Mouse (Mus musculus) skeletal muscle tissue, adult 2 months (tissue): Measurements from ENCODE around the gene Gpr179.
"Not testable (repeated sequence)": the region's sequence is repeated elsewhere in the genome, so short reads cannot be mapped to it uniquely, and the experiment has no call there.

Experiments
- DNase-seq: peaks from one replicate; pipeline ENCODE4 v3.0.0-alpha.2; 2012; ENCODE audit warnings: low read depth, low spot score

Gene Gpr179

DNA sequence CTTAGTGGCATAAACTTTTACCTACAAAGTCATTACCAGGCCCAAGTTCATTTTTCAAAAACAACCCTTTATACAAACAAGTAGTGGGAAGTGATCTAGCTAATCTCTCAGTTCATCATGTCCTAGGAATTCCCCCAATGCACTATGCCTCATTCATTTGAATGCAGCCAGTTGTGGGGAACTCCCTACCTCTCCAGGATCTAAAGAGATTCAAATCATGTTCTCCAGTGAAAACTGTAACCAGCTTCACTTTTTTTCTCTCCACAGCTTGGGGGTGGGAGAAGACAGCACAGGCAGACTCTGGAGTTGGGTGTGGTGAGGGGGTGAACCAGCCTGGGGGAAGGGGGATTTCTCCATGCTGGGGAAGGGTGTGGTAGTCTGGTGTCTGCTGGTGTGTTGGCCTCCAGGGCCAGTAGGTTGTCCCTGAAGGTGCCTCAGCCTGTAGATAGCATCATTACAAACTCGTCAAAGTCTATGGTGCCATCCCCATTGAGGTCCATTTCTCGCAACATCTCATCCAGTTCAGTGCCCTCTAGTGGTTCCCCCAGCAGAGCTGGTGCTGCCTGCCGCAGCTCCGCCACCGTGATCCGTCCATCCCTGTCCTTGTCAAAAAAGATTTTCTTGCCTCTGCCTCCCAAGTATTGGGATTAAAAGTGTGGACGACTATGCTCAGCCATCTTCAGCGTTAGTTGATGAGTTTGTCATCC, 29.8 kb downstream of the Gpr179 start:
- DNase-seq, result not testable (repeated sequence)

DNA sequence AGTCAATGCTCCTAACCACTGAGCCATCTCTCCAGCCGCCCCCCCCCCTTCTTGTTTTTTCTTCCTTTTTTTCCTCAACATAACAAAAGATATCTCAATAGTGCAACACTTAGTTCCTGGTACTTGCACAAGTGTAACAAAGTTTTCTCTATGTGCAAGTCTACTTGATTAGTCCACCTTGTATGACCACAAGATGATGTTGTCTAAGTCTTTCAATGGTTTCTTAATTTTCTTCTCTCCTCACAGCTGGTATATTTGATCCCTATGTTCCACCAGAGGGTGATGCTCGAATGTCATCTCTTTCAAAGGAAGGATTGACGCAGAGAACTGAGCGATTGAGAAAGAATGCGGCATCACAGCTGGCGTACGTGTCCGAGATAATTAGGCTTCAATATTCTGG, 30.7 kb downstream of the Gpr179 start:
- DNase-seq, result no peak

DNA sequence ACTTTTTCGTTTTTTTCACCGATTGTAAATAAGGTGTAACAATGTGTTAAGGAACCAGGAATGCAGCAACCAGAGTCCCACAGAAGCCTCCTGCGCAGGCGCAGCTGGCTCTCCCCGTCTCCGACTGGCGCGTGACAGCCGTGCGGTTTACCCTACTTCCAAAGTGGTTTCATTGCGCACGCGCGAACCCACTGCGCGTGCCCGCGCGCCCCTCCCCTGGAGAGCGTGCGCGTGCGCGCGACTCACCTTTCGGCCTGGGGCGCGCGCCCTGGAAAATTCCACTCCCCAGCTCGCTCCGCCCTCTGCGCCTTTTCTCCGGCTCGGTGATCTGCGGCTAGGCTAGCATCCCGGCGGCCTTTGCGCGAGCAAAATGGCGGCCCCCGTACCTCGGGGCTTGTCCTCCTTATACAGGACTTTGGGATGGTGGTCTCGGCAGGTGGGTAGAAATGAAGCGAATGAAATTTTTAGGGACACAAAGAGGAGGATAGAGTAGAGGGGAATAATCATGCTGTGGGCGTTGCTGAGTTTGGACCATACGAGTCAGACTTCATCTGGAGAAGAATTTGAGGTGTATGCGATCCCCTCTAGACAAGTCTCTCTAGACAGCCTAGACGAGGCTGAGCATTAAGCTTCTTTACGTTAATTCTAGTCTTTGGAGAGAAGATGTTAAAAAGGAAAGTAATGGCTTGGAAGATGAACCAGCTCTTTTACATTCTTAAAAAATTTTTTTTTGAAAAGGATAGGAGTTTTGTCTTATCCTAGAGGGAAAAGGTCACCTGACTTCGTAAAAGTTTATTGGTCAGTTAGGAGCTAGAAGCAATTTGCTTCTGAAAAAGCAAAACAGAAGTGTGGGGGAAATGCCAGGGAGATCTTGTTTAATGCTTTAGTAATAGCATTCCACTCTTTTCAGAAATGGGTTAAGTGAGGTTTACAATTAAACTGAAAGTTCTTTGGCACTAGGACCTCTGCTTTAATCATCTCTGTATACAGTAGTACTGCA, 36.1 kb downstream of the Gpr179 start, which contains the start of gene Mrpl45:
Mrpl45 (plus strand) TSS at position 213 of the 1,000 bp plus-strand sequence.
- DNase-seq, result peak; percentile 99

- no peak for DNase-seq
These were observed 37.0 kb downstream of the Gpr179 start for GRCm38 (mm10) chr11:97314751-97315503.

DNA sequence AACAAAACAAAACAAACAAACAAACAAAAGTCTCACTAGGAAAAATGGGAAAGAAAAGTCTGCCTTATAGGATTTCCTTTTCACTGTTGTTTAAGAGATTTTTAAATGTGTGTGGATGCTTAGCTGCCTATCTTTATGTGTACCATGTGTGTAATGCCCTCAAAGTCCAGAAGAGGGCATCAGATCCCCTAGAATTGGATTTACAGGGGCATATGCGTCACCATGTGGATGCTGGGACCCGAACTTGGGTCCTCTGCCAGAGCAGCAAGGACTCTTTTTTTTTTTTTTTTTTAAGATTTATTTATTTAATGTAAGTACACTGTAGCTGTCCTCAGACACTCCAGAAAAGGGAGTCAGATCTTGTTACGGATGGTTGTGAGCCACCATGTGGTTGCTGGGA, 37.8 kb downstream of the Gpr179 start:
- no peak for DNase-seq

GRCm38 (mm10) chr11:97312871-97313270, 39.0 kb downstream of the Gpr179 start:
- DNase-seq, result not testable (repeated sequence)

DNA sequence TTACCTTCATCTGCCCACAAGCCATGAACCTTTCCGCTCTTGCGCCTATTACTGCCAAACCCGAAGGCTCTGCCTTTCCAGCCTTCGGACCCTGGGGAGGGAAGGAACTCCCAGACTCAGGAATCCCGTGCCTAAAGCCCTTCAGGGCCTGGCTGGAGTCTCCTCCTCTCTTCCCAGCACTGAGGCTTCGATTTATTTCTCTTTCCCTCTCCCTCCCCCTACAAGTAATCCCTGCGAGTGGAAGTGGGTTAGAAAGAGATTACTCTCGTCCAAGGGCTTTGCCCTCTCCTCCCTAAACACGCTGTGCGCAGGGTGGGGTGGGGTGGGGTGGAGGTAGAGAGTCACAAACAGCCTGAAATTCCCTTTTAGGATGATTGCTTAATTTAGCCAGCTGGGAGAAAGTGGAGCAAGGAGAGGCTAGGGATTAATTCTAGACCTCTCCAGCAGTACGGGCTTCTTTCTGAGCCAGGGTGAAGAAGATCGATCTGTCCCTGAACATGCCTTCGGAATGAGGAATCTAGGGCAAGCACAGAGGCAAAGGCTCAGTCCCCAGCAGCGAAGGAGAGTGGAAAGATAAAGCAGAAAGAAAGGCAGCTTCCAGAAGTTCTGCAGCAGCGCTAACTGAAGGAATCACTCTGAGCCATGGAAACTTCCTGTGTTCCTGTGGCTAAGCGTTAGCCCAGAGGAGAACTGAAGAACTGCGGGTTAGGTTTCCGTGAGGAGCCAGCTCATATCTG, 40.8 kb downstream of the Gpr179 start:
- DNase-seq, result no peak

GRCm38 (mm10) chr11:97309911-97310571, 41.8 kb downstream of the Gpr179 start:
- DNase-seq, result peak; percentile 82

DNA sequence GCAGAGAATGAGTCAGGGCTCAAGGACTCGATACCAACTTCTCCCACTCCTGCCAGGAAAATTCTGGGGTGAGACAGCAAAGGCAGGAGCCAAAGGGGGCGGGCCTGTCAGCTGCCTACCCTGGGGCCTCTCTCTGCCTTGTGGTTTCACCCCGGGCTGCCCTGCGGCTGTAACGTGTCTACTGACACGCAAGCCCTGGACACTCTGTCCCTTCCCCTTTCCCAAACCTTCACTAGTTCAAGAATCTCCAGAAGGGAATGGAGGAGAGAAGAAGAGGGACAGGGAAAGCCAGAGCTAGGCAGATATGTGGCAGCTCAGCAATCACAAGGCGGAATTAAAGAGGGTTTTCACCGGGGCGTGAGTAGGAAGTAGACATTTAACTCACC, 42.4 kb downstream of the Gpr179 start:
- DNase-seq, result peak; percentile 81

DNA sequence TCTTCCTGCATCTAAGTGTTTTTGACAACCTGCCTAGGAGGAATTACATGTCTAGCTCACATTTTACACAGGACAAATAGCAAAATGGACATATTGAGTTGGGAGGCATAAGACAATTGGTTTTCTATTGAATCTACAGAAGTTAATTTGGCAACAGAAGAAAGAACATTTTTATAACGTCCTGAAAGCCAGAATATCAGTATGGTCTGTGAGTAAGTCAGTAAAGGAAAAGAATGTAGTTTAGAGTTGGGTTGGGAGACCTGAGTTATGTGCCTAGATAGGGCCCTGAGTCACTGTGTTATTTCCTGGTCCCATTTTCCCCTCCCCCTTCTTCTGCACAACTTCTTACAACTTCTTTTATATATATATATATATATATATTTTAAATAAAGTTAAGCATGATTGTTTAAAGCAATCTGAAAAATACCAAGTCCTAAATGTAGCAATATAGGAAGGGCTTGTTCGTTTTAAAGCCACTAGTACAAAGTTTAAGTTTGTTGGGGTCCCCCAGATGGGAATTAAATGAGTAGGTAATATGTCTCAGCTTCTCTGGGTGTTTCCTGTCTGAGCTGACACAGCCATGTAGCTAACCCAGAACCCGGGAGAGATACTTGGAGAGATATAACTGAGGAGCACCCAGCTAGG, 42.9 kb downstream of the Gpr179 start:
- DNase-seq, result no peak

GRCm38 (mm10) chr11:97307294-97308069, 44.4 kb downstream of the Gpr179 start:
- no peak for DNase-seq

- DNase-seq, result no peak
These were observed 47.2 kb downstream of the Gpr179 start for GRCm38 (mm10) chr11:97304631-97305030.

- peak; percentile 73 for DNase-seq
These were observed 49.6 kb downstream of the Gpr179 start for GRCm38 (mm10) chr11:97302231-97302781.

GRCm38 (mm10) chr11:97301406-97301805, 50.5 kb downstream of the Gpr179 start:
- no peak for DNase-seq

DNA sequence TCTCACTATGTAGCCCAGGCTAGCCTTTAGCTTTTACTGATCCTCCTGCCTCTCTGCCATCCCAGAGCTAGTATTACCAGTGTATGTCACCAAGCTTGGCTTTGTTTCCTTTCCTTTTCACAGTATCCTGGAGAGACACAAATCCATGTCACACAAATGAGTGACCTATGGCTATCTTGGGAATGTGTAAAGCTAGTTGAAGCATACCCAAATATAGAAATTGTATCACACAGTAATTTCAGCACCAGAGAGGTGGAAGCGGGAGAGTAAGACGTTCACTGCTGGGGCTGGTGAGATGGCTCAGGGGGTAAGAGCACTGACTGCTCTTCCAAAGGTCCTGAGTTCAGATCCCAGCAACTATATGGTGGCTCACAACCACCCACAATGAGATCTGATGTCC, 51.9 kb downstream of the Gpr179 start:
- DNase-seq, result no peak

GRCm38 (mm10) chr11:97296542-97296941, 55.3 kb downstream of the Gpr179 start:
- DNase-seq, result no peak

- DNase-seq, result no peak
These were observed 59.1 kb downstream of the Gpr179 start for GRCm38 (mm10) chr11:97292731-97293130.

DNA sequence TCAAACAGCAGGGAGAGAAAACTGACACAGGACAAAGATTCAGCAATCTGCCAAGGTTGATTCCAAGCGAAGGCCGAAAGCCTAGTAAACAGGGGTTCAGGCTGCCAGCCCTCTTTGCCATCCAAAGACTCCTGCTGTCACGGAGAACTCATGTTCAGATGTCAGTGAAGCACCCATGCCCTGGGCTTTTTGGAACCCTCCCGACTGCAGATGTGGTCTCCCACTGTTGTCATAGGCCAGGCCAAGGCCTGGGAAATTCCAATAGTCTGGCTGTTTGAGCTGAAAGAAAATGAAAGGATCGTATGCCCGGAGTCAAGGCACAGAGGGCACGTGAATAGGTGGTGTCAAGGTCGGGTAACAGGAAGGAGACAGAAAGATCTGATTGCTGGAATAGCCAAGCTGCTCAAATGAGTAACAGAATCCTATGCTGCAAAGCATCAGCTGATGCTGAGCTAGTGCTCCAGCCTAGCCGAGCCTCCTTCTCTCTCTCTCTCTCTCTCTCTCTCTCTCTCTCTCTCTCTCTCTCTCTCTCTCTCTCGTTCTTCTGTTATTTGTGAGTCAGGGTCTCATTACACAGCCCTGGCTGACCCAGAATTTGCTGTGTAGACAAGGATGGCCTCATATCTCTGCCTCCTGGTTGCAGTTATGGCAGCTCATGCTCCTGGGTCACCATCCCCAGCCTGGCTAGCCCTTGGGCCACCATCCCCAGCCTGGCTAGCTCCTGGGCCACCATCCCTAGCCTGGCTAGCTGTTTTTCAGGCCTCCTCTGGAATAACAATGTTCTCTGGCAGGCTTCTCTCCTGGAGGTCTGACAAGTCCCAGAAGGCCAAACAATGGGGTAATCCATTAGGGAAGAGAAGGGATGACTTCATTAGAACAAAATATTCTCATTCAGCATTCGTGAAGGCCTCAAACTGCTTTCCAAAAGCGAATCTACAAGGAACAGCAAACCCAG, 62.3 kb downstream of the Gpr179 start:
- peak; percentile 69 for DNase-seq
